Mouse (Mus musculus): ENCODE measurements around the gene Adk. TPM values are rescaled to one million over a fixed set of nuclear protein-coding genes. Genes with fewer than 3 reads are reported as not detected.
A peak's percentile ranks its signal among the peaks of the same experiment; 100 is the strongest.

The Adk gene
- polyA plus RNA-seq, 1 experiment from 2014 or later, result 240 TPM

DNA sequence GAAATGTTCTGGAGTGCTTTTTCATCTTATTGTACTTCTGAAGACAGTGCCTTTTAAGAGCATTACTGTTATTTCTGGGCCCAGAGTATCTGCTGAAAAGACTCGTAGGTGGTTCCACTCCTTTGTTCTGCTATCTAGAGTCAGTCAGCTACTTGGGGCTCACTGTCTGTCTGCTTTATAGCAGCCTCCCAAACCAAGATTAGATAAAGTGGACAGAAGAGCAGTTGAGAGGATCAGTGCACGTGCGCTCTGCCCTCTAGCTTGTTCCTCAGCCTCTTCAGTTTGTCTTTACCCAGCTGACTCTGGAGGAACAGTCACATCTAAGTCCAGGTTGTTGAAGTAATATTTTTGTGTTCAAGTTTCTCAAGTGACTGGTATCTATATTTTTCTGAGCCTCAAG lies 21.6 kb downstream of the Adk start:
- no peak for ATAC-seq
- H3K4me2 ChIP-seq (replicated peaks; ENCODE audit: low read depth), result no peak overlapping the region
- no peak overlapping the region; the same call in 1 of the 2 replicates for H3K27ac ChIP-seq (ENCODE audit: low read depth, low read length)
- no peak for TF ChIP-seq CTCF (IDR thresholded peaks at IDR 0.05; ENCODE audit: low read depth)
- H3K4me3 ChIP-seq (ENCODE audit: low read depth, low read length), result no peak overlapping the region
- H3K36me3 ChIP-seq (ENCODE audit: control insufficient read depth, insufficient read depth), result no peaks in the 10 kb centered on the region
- 43% methylated on average over 3 of the region's 3 CpGs for WGBS
- H3K27me3 ChIP-seq (replicated peaks; ENCODE audit: control insufficient read depth, insufficient read depth, low read length), result no peaks in the 10 kb centered on the region
- H3K9me3 ChIP-seq (ENCODE audit: control insufficient read depth), result no peaks in the 10 kb centered on the region
- H3K9ac ChIP-seq (ENCODE audit: low read depth, low read length), result no peak overlapping the region
- 0 out of 2 replicates have a peak, but pooled peaks cover 4% of the 10 kb centered on the region for H3K4me1 ChIP-seq (replicated peaks; ENCODE audit: control insufficient read depth, insufficient read depth, low read length)

DNA sequence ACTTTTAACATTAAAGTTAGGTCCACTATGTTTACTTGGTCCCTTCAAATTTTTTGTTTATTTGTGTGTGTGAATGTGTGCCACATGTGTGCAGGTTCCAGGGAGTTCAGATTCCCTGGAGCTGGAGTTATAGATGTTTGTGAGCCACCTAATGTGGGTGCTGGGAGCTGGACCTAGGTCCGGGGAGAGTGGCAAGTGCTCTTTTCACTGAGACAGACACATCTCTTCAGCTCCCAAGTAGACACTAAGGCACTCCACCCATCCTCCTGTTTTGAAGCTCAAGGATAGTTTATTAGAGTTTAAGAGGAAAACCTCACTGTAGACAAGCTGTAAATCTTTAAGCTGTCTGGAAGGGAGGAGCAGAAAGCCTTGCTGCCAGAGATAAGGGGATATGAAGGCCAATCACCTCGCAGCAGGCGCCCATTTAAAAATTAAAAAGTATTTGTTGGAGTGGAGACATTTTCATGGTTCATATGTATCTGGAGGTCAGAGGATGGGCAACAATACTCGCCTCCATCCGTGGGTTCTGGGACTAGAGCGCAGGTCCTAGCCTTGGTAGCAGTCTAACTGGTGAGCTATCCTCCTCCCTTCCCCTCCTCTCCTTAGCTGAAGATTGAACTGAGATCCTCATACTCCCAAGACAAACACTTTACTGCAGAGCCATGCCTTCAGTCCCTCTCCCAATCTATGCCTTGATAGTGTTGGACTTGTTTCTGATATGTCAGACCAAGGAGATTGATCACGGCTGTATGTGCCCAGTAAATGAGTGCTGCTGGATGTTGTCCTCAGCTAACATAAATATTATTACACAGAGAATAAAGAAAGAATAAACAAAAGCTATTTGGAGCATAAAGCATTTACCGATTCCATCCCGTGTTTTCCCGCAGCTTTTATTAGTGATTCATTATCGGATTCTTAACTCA lies 22.3 kb downstream of the Adk start:
- H3K27ac ChIP-seq (ENCODE audit: low read depth, low read length), result peak overlapping the region; percentile 8; the same call in 1 of the 2 replicates
- no peak for ATAC-seq
- WGBS, result 21% methylated on average over 11 of the region's 11 CpGs
- H3K4me3 ChIP-seq (ENCODE audit: low read depth, low read length), result peak overlapping the region; percentile 59
- H3K9me3 ChIP-seq (ENCODE audit: control insufficient read depth), result no peaks in the 10 kb centered on the region
- no peaks in the 10 kb centered on the region for H3K36me3 ChIP-seq (ENCODE audit: control insufficient read depth, insufficient read depth)
- H3K9ac ChIP-seq (ENCODE audit: low read depth, low read length), result no peak overlapping the region
- TF ChIP-seq CTCF (IDR thresholded peaks at IDR 0.05; ENCODE audit: low read depth), result no peak
- H3K4me1 ChIP-seq (replicated peaks; ENCODE audit: control insufficient read depth, insufficient read depth, low read length), result 0 out of 2 replicates have a peak, but pooled peaks cover 7% of the 10 kb centered on the region
- no peaks in the 10 kb centered on the region for H3K27me3 ChIP-seq (replicated peaks; ENCODE audit: control insufficient read depth, insufficient read depth, low read length)
- H3K4me2 ChIP-seq (replicated peaks; ENCODE audit: low read depth), result peak overlapping the region; percentile 85

DNA sequence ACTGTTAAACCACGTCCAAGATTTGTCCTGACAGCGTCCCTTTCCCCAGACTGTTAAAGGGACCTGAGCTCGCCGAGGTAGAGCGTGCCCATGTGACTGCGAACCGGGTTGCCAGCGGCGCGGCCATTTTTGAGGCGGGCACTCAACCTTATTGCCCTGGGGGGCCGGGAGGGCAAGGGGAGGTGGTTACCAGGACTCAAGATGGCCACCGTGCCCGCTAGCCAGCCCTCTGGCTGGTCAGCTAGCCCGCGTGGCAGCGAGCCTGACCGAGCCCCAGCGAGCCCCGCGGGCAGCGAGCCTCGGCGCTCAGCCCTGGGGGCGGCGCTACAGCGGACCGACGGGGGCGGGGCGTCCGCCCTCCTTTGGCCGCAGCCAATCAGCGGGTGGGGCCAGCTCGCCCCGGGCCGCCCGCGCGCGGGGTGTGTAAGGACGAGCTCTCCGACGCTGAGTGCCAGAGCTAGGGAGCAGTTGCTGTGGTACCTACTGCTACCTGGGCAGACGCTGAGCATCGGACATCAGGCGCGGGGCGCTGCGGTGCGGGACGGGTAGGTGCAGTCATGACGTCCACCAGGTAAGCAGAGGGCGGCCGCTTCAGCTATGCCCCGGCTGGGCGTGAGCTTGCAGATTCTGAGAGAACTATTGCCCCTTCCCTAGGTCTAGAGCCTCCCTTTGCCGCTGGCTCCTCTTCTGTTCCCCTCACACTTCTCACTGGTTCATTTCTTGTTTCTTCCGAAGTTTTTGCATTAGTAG lies 23.6 kb downstream of the Adk start:
- no peaks in the 10 kb centered on the region for H3K9me3 ChIP-seq (ENCODE audit: control insufficient read depth)
- peak overlapping the region; percentile 68 for H3K9ac ChIP-seq (ENCODE audit: low read depth, low read length)
- no peaks in the 10 kb centered on the region for H3K36me3 ChIP-seq (ENCODE audit: control insufficient read depth, insufficient read depth)
- H3K4me2 ChIP-seq (replicated peaks; ENCODE audit: low read depth), result peak overlapping the region; percentile 85
- no peak for TF ChIP-seq CTCF (IDR thresholded peaks at IDR 0.05; ENCODE audit: low read depth)
- H3K27me3 ChIP-seq (replicated peaks; ENCODE audit: control insufficient read depth, insufficient read depth, low read length), result no peaks in the 10 kb centered on the region
- peak overlapping the region; percentile 59 for H3K4me3 ChIP-seq (ENCODE audit: low read depth, low read length)
- WGBS, result under 1% methylated on average over 57 of the region's 59 CpGs
- H3K27ac ChIP-seq (ENCODE audit: low read depth, low read length), result peak overlapping the region; percentile 89
- 0 out of 2 replicates have a peak, but pooled peaks cover 7% of the 10 kb centered on the region for H3K4me1 ChIP-seq (replicated peaks; ENCODE audit: control insufficient read depth, insufficient read depth, low read length)
- ATAC-seq, result peak; percentile 99

DNA sequence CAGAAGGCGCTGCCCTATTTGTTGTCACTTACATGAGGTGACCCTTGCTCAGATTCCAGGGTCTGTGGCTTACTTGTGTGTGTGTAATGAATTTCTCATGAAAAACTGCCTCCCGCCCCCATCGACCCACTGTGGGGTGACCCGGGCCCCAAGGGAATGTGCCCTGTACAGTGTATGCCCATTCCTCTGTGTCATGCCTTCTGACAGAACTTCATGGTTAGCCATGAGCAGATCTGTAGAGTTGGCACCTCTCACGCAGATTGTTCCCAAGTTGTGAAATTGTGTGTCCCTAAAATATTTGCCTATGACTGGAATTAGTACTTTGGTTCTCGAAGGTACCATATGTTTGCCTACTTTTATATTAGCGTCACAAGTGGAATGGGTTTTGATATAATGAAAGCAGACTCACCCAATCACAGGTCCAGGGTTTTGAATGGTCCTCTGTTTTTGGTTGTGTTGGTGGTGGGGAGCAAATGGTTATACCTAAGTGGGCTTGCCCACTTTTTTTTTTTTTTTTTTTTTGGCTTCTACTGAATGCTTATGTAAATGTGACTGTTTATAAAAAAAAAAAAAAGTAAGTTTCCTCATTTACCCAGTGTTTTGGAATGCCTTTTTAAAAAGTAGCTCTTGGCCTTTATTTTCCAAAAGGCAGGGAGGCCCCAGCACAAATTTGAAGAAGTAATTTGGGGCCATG lies 24.3 kb downstream of the Adk start:
- Histone ChIP-seq H3K9me3 (ENCODE audit: control insufficient read depth) (no peaks in the 10 kb centered on the region), H3K4me2 (replicated peaks; ENCODE audit: low read depth) (peak overlapping the region; percentile 85), H3K36me3 (ENCODE audit: control insufficient read depth, insufficient read depth) (no peaks in the 10 kb centered on the region), H3K4me1 (replicated peaks; ENCODE audit: control insufficient read depth, insufficient read depth, low read length) (0 out of 2 replicates have a peak, but pooled peaks cover 7% of the 10 kb centered on the region), H3K4me3 (ENCODE audit: low read depth, low read length) (peak overlapping the region; percentile 59), H3K27ac (ENCODE audit: low read depth, low read length) (peak overlapping the region; percentile 89), H3K9ac (ENCODE audit: low read depth, low read length) (peak overlapping the region; percentile 68), H3K27me3 (replicated peaks; ENCODE audit: control insufficient read depth, insufficient read depth, low read length) (no peaks in the 10 kb centered on the region)
- no peak for TF ChIP-seq CTCF (IDR thresholded peaks at IDR 0.05; ENCODE audit: low read depth)
- 27% methylated on average over 7 of the region's 7 CpGs for WGBS
- peak; percentile 9; the same call in 1 of the 2 replicates for ATAC-seq

DNA sequence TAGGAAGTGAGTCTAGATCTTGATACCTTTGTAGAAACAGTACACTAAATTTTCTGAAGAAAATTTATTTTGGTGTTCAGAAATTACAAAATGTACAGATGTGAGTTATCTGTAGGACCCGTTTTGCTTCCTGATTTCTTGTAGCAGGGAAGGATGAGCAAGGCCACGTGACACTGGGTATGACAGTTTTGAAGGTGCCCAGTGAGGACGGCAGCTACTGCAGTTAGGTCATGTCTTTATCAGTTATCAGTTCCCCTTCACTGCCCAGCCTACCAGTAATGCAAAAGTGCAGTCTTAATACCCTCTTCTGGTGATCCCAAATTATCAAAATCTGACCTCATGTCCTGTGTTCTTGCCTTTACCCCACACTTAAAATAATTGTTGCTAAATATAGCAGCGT lies 25.6 kb downstream of the Adk start:
- TF ChIP-seq CTCF (IDR thresholded peaks at IDR 0.05; ENCODE audit: low read depth), result no peak
- WGBS, result 74% methylated on average over 4 of the region's 4 CpGs
- Histone ChIP-seq H3K4me1 (replicated peaks; ENCODE audit: control insufficient read depth, insufficient read depth, low read length) (0 out of 2 replicates have a peak, but pooled peaks cover 7% of the 10 kb centered on the region), H3K9ac (ENCODE audit: low read depth, low read length) (no peak overlapping the region), H3K4me2 (replicated peaks; ENCODE audit: low read depth) (no peak overlapping the region), H3K27me3 (replicated peaks; ENCODE audit: control insufficient read depth, insufficient read depth, low read length) (no peaks in the 10 kb centered on the region), H3K9me3 (ENCODE audit: control insufficient read depth) (no peaks in the 10 kb centered on the region), H3K4me3 (ENCODE audit: low read depth, low read length) (no peak overlapping the region), H3K36me3 (ENCODE audit: control insufficient read depth, insufficient read depth) (no peaks in the 10 kb centered on the region), H3K27ac (ENCODE audit: low read depth, low read length) (no peak overlapping the region)
- no peak for ATAC-seq

Data from intestine, postnatal 0 days (tissue).